Mouse (Mus musculus): ENCODE data around the gene Cd4. TPM values are rescaled to one million over a fixed set of nuclear protein-coding genes. Genes with fewer than 3 reads are reported as not detected.

Cd4 gene
- polyA plus RNA-seq, 1 experiment from 2014 or later, result 0.06 TPM

DNA sequence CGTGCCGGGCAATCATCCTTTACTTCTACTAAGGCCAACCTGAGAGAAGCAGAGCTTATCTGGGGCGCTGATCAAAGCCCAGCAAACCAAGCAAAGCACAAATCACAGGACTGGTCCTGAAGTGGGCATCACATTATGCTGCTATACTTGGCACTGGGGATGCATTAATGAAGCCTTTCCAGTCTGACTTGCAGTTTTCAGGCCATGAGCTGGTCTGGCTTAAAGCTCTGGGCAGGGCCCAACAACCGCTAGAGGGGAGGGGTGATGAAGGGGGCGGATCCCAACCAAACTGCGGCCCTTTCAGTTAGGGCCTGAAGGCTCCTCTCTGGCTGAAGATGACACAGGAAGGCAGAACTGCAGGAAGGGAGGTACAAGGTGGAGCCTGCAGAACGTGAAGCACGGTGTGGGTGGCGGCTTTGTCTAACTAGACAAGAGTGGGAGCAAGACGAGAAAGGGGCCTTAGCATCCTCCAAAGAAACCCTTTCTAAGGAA, 59.9 kb downstream of the Cd4 start:
- Histone ChIP-seq H3K9me3 (ENCODE audit: control insufficient read depth, low read length) (no peaks in the 10 kb centered on the region), H3K4me2 (ENCODE audit: low read length) (peak overlapping the region; percentile 81), H3K27ac (ENCODE audit: low read length) (peak overlapping the region; percentile 29), H3K27me3 (replicated peaks; ENCODE audit: control insufficient read depth, insufficient read depth, low read length) (no peaks in the 10 kb centered on the region), H3K4me1 (replicated peaks; ENCODE audit: control insufficient read depth, insufficient read depth, low read length) (peaks cover 25% of the 10 kb centered on the region), H3K36me3 (ENCODE audit: control insufficient read depth, insufficient read depth) (peaks cover 14% of the 10 kb centered on the region), H3K4me3 (replicated peaks; ENCODE audit: low read length) (peak overlapping the region; percentile 75), H3K9ac (replicated peaks; ENCODE audit: low read depth, low read length) (peak overlapping the region; percentile 54)
- ATAC-seq, result no peak
- WGBS, result 23% methylated on average over 10 of the region's 10 CpGs

- Histone ChIP-seq H3K27ac (ENCODE audit: low read length) (no peak overlapping the region), H3K4me3 (replicated peaks; ENCODE audit: low read length) (no peak overlapping the region), H3K9ac (replicated peaks; ENCODE audit: low read depth, low read length) (no peak overlapping the region), H3K4me2 (ENCODE audit: low read length) (no peak overlapping the region), H3K36me3 (ENCODE audit: control insufficient read depth, insufficient read depth) (peaks cover 62% of the 10 kb centered on the region), H3K4me1 (replicated peaks; ENCODE audit: control insufficient read depth, insufficient read depth, low read length) (no peaks in the 10 kb centered on the region), H3K9me3 (ENCODE audit: control insufficient read depth, low read length) (no peaks in the 10 kb centered on the region), H3K27me3 (replicated peaks; ENCODE audit: control insufficient read depth, insufficient read depth, low read length) (no peaks in the 10 kb centered on the region)
- no peak for ATAC-seq
- 94% methylated on average over 4 of the region's 4 CpGs for WGBS
Observed at GRCm38 (mm10) chr6:124822049-124822448, 66.0 kb downstream of the Cd4 start.

- Histone ChIP-seq H3K27ac (ENCODE audit: low read length) (no peak overlapping the region), H3K4me1 (replicated peaks; ENCODE audit: control insufficient read depth, insufficient read depth, low read length) (no peaks in the 10 kb centered on the region), H3K9ac (replicated peaks; ENCODE audit: low read depth, low read length) (no peak overlapping the region), H3K27me3 (replicated peaks; ENCODE audit: control insufficient read depth, insufficient read depth, low read length) (no peaks in the 10 kb centered on the region), H3K4me2 (ENCODE audit: low read length) (no peak overlapping the region), H3K36me3 (ENCODE audit: control insufficient read depth, insufficient read depth) (peaks cover 66% of the 10 kb centered on the region), H3K9me3 (ENCODE audit: control insufficient read depth, low read length) (no peaks in the 10 kb centered on the region), H3K4me3 (replicated peaks; ENCODE audit: low read length) (no peak overlapping the region)
- no peak for ATAC-seq
- 94% methylated on average over 5 of the region's 5 CpGs for whole genome bisulfite sequencing
Observed at GRCm38 (mm10) chr6:124820891-124821290, 67.1 kb downstream of the Cd4 start.

GRCm38 (mm10) chr6:124817971-124818370, 70.0 kb downstream of the Cd4 start:
- no peak for ATAC-seq
- H3K4me2 ChIP-seq (ENCODE audit: low read length), result no peak overlapping the region
- peaks cover 5% of the 10 kb centered on the region for H3K4me1 ChIP-seq (replicated peaks; ENCODE audit: control insufficient read depth, insufficient read depth, low read length)
- H3K9ac ChIP-seq (replicated peaks; ENCODE audit: low read depth, low read length), result no peak overlapping the region
- H3K9me3 ChIP-seq (ENCODE audit: control insufficient read depth, low read length), result no peaks in the 10 kb centered on the region
- no peak overlapping the region for H3K27ac ChIP-seq (ENCODE audit: low read length)
- no peaks in the 10 kb centered on the region for H3K27me3 ChIP-seq (replicated peaks; ENCODE audit: control insufficient read depth, insufficient read depth, low read length)
- no peak overlapping the region for H3K4me3 ChIP-seq (replicated peaks; ENCODE audit: low read length)
- 95% methylated on average over 8 of the region's 8 CpGs for WGBS
- H3K36me3 ChIP-seq (ENCODE audit: control insufficient read depth, insufficient read depth), result peaks cover 51% of the 10 kb centered on the region

- Histone ChIP-seq H3K4me1 (replicated peaks; ENCODE audit: control insufficient read depth, insufficient read depth, low read length) (peaks cover 9% of the 10 kb centered on the region), H3K36me3 (ENCODE audit: control insufficient read depth, insufficient read depth) (peaks cover 49% of the 10 kb centered on the region), H3K27ac (ENCODE audit: low read length) (no peak overlapping the region), H3K4me3 (replicated peaks; ENCODE audit: low read length) (no peak overlapping the region), H3K9ac (replicated peaks; ENCODE audit: low read depth, low read length) (no peak overlapping the region), H3K9me3 (ENCODE audit: control insufficient read depth, low read length) (no peaks in the 10 kb centered on the region), H3K27me3 (replicated peaks; ENCODE audit: control insufficient read depth, insufficient read depth, low read length) (no peaks in the 10 kb centered on the region), H3K4me2 (ENCODE audit: low read length) (no peak overlapping the region)
- 95% methylated on average over 8 of the region's 8 CpGs for WGBS
- ATAC-seq, result no peak
Observed at GRCm38 (mm10) chr6:124817563-124817962, 70.5 kb downstream of the Cd4 start.

DNA sequence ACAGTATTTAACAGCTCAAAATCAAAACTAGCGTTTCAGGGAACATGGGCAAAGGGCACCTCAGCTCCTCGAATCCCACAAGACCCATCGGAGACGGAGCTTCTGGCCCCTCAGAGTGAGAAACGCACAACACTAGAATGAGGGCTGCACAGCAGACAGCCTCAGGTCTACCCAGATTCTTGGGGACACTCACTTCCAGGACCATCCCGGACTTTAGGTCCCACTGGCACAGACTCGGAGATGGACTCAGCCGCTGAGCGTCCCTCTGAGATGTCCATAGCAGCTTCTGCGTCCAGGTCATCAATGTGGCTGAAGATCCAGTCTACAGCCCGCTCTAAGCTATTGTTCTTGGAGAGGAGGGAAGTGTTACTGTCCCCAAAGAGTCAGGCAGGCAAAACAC, 70.9 kb downstream of the Cd4 start:
- H3K9ac ChIP-seq (replicated peaks; ENCODE audit: low read depth, low read length), result no peak overlapping the region
- H3K27me3 ChIP-seq (replicated peaks; ENCODE audit: control insufficient read depth, insufficient read depth, low read length), result no peaks in the 10 kb centered on the region
- H3K27ac ChIP-seq (ENCODE audit: low read length), result no peak overlapping the region
- H3K4me2 ChIP-seq (ENCODE audit: low read length), result no peak overlapping the region
- H3K4me1 ChIP-seq (replicated peaks; ENCODE audit: control insufficient read depth, insufficient read depth, low read length), result peaks cover 12% of the 10 kb centered on the region
- ATAC-seq, result no peak
- H3K36me3 ChIP-seq (ENCODE audit: control insufficient read depth, insufficient read depth), result peaks cover 44% of the 10 kb centered on the region
- no peaks in the 10 kb centered on the region for H3K9me3 ChIP-seq (ENCODE audit: control insufficient read depth, low read length)
- 97% methylated on average over 11 of the region's 11 CpGs for WGBS
- H3K4me3 ChIP-seq (replicated peaks; ENCODE audit: low read length), result no peak overlapping the region

DNA sequence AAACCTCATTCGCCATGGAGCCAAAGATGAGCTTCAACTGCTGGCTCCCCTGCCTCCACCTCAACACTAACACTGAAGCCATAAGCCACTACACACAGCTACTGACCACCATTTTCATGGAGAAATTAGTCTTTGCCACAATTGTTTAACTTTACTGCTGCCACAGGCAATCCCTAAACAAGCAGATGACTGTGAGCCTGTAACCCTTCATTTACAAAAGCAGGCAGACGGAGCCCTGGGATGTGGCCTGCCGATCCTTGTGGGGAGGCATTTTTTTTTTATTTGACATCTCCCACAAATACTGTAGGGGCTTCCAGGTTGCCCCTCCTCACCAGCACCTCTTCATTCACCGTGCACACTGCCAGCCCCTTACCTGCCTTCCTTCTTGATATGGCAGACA, 71.4 kb downstream of the Cd4 start:
- no peak overlapping the region for H3K4me3 ChIP-seq (replicated peaks; ENCODE audit: low read length)
- H3K4me2 ChIP-seq (ENCODE audit: low read length), result no peak overlapping the region
- no peak for ATAC-seq
- peaks cover 12% of the 10 kb centered on the region for H3K4me1 ChIP-seq (replicated peaks; ENCODE audit: control insufficient read depth, insufficient read depth, low read length)
- WGBS, result 91% methylated on average over 4 of the region's 4 CpGs
- H3K27me3 ChIP-seq (replicated peaks; ENCODE audit: control insufficient read depth, insufficient read depth, low read length), result no peaks in the 10 kb centered on the region
- H3K9me3 ChIP-seq (ENCODE audit: control insufficient read depth, low read length), result no peaks in the 10 kb centered on the region
- peaks cover 40% of the 10 kb centered on the region for H3K36me3 ChIP-seq (ENCODE audit: control insufficient read depth, insufficient read depth)
- H3K9ac ChIP-seq (replicated peaks; ENCODE audit: low read depth, low read length), result no peak overlapping the region
- no peak overlapping the region for H3K27ac ChIP-seq (ENCODE audit: low read length)

GRCm38 (mm10) chr6:124814858-124815774, 72.9 kb downstream of the Cd4 start:
- Histone ChIP-seq H3K9me3 (ENCODE audit: control insufficient read depth, low read length) (no peaks in the 10 kb centered on the region), H3K36me3 (ENCODE audit: control insufficient read depth, insufficient read depth) (peaks cover 33% of the 10 kb centered on the region), H3K4me2 (ENCODE audit: low read length) (no peak overlapping the region), H3K9ac (replicated peaks; ENCODE audit: low read depth, low read length) (no peak overlapping the region), H3K4me1 (replicated peaks; ENCODE audit: control insufficient read depth, insufficient read depth, low read length) (peaks cover 12% of the 10 kb centered on the region), H3K27ac (ENCODE audit: low read length) (no peak overlapping the region), H3K27me3 (replicated peaks; ENCODE audit: control insufficient read depth, insufficient read depth, low read length) (no peaks in the 10 kb centered on the region), H3K4me3 (replicated peaks; ENCODE audit: low read length) (no peak overlapping the region)
- no peak for ATAC-seq
- 62% methylated on average over 9 of the region's 9 CpGs for WGBS
